Mouse (Mus musculus): ENCODE results near the gene Gm11983.
"Not testable (repeated sequence)": the region's sequence is repeated elsewhere in the genome, so short reads cannot be mapped to it uniquely, and the experiment has no call there.

GRCm38 (mm10) chr11:6853366-6853765 lies 15.9 kb upstream of the Gm11983 start:
- not testable (repeated sequence) for TF ChIP-seq CTCF (IDR thresholded peaks at IDR 0.05; ENCODE audit: low read depth, low read length); GATA1 (IDR thresholded peaks at IDR 0.05; ENCODE audit: borderline replicate concordance, low read length)

Measured in G1E (cell line).